13 mouse cellular contexts compared by ENCODE assay signal in genomic region chr12:51694096-51694495, GRCm38 (mm10). TPM values are rescaled to one million over a fixed set of nuclear protein-coding genes. Genes with fewer than 3 reads are reported as not detected.
DNase-seq lines count a peak whose midpoint lies in the region; ATAC-seq lines count a peak whose summit lies in the region.
"Had no signal": no experiment of that assay in that cellular context is flagged by ENCODE, and none has a peak within 500 bp of the region (broad histone marks: within the 10 kb centered on the region; RNA-seq: fewer than 3 reads in every experiment).

No protein-coding gene starts in this region.

- H3K36me3 ChIP-seq in intestine, embryonic 16.5 days (ENCODE audit: control insufficient read depth, insufficient read depth, low read length): no peaks in the 10 kb centered on the region
- H3K36me3 ChIP-seq in intestine, embryonic 15.5 days: no peaks in the 10 kb centered on the region
- H3K36me3 ChIP-seq in liver, embryonic 13.5 days: no peaks in the 10 kb centered on the region
- H3K36me3 ChIP-seq: embryonic facial prominence, embryonic 13.5 days had no signal

- no peaks in the 10 kb centered on the region for H3K9me3 ChIP-seq in intestine, embryonic 16.5 days (ENCODE audit: control insufficient read depth, low read length)
- H3K9me3 ChIP-seq in intestine, embryonic 15.5 days: no peaks in the 10 kb centered on the region
- H3K9me3 ChIP-seq in liver, embryonic 13.5 days (replicated peaks): no peaks in the 10 kb centered on the region
- H3K9me3 ChIP-seq: embryonic facial prominence, embryonic 13.5 days had no signal

- H3K4me1 ChIP-seq in intestine, embryonic 16.5 days (ENCODE audit: control insufficient read depth, insufficient read depth, low read length): peaks cover 11% of the 10 kb centered on the region
- H3K4me1 ChIP-seq in intestine, embryonic 15.5 days (replicated peaks): 0 out of 2 replicates have a peak, but pooled peaks cover 3% of the 10 kb centered on the region
- peaks cover 37% of the 10 kb centered on the region for H3K4me1 ChIP-seq in liver, embryonic 13.5 days (replicated peaks)

- H3K9ac ChIP-seq in intestine, embryonic 16.5 days (ENCODE audit: low read depth, low read length): no peak overlapping the region
- no peak overlapping the region for H3K9ac ChIP-seq in intestine, embryonic 15.5 days
- 0 out of 2 replicates have a peak overlapping the region, but pooled peaks have one; percentile 20 for H3K9ac ChIP-seq in liver, embryonic 13.5 days
- H3K9ac ChIP-seq: embryonic facial prominence, embryonic 13.5 days had no signal

- H3K27me3 ChIP-seq in intestine, embryonic 16.5 days (replicated peaks; ENCODE audit: control insufficient read depth, insufficient read depth, low read length): no peaks in the 10 kb centered on the region
- no peaks in the 10 kb centered on the region for H3K27me3 ChIP-seq in intestine, embryonic 15.5 days (replicated peaks)
- no peaks in the 10 kb centered on the region for H3K27me3 ChIP-seq in liver, embryonic 13.5 days
- H3K27me3 ChIP-seq: embryonic facial prominence, embryonic 13.5 days had no signal

- no peak overlapping the region for H3K4me2 ChIP-seq in intestine, embryonic 16.5 days (ENCODE audit: low read depth, low read length)
- H3K4me2 ChIP-seq in intestine, embryonic 15.5 days (replicated peaks): no peak overlapping the region
- H3K4me2 ChIP-seq in liver, embryonic 13.5 days: no peak overlapping the region
- H3K4me2 ChIP-seq: embryonic facial prominence, embryonic 13.5 days had no signal

- DNase-seq in 3T3-L1 (ENCODE audit: low read depth, low spot score) (peak; percentile 63), ES-CJ7 (ENCODE audit: low read depth, low spot score) (peak; percentile 36)
- no peak for DNase-seq in liver, embryonic 13.5 days
- no peak for DNase-seq in retina, embryonic 14.5 days (ENCODE audit: low spot score)
- DNase-seq in thymus, postnatal 25 days: no peak
- DNase-seq in adrenal gland, adult 18-20 months (ENCODE audit: low spot score in 2 of 2): no peak
- DNase-seq: adrenal gland, adult 8-10 months; cerebellum, adult 18-20 months; kidney, adult 8-10 months had no signal

- no peak for ATAC-seq in intestine, embryonic 16.5 days
- no peak for ATAC-seq in intestine, embryonic 15.5 days
- no peak for ATAC-seq in liver, embryonic 13.5 days (ENCODE audit: low read depth)
- ATAC-seq: forebrain, embryonic 16.5 days had no signal

- H3K4me3 ChIP-seq in intestine, embryonic 16.5 days (ENCODE audit: low read length): no peak overlapping the region
- no peak overlapping the region for H3K4me3 ChIP-seq in intestine, embryonic 15.5 days (replicated peaks)
- H3K4me3 ChIP-seq in liver, embryonic 13.5 days (replicated peaks): no peak overlapping the region
- H3K4me3 ChIP-seq: embryonic facial prominence, embryonic 13.5 days had no signal

- peak overlapping the region; percentile 23; the same call in 1 of the 2 replicates for H3K27ac ChIP-seq in intestine, embryonic 16.5 days (ENCODE audit: low read length)
- no peak overlapping the region for H3K27ac ChIP-seq in intestine, embryonic 15.5 days
- peak overlapping the region; percentile 74 for H3K27ac ChIP-seq in liver, embryonic 13.5 days
- H3K27ac ChIP-seq: embryonic facial prominence, embryonic 13.5 days had no signal

RNA-seq across cellular contexts. Expression of gene Strn3, which starts 2.4 kb away (rescaled TPM):
- polyA plus RNA-seq in intestine, embryonic 16.5 days (2015; fragmentation: Nextera tagmentation; extraction: Ambion mirVana): 14.5 and 25.2 TPM in 2 replicates
- polyA plus RNA-seq in intestine, embryonic 15.5 days (2015; fragmentation: Nextera tagmentation; extraction: Ambion mirVana): 32.8 TPM in 2 replicates
- polyA plus RNA-seq in liver, embryonic 13.5 days (2015; fragmentation: Nextera tagmentation; extraction: Ambion mirVana): 13.4 and 14.5 TPM in 2 replicates
- 10 to 100 TPM; 87.2 to 88.5 TPM for total RNA-seq in adrenal gland, adult 18-20 months (2021)

RNA-seq across cellular contexts. Expression of gene Ap4s1, which starts 3.3 kb away (rescaled TPM):
- 20.7 and 21.1 TPM in 2 replicates for polyA plus RNA-seq in intestine, embryonic 16.5 days (2015; fragmentation: Nextera tagmentation; extraction: Ambion mirVana)
- 26.9 and 28.0 TPM in 2 replicates for polyA plus RNA-seq in intestine, embryonic 15.5 days (2015; fragmentation: Nextera tagmentation; extraction: Ambion mirVana)
- polyA plus RNA-seq in liver, embryonic 13.5 days (2015; fragmentation: Nextera tagmentation; extraction: Ambion mirVana): 17.1 and 17.5 TPM in 2 replicates
- 10 to 100 TPM; 24.8 to 35.8 TPM for total RNA-seq in adrenal gland, adult 18-20 months (2021)

Comparison
In these comparisons a context has a peak if more than half of its experiments do, and no peak if none do; other contexts are left out.
1. DNase-seq: peak in 3T3-L1 (single experiment) and ES-CJ7 (single experiment); none in liver, embryonic 13.5 days (single experiment), retina, embryonic 14.5 days (single experiment), thymus, postnatal 25 days (single experiment) and adrenal gland, adult 18-20 months (0 of 2).